Mouse (Mus musculus) embryonic stem cell, embryonic (primary cell): Measurements from ENCODE around the gene Ephb2.

Experiments
- CTCF ChIA-PET, 4 experiments: fragments of 300-600 bp in 2 of 4; fragments of 350-600 bp in 2 of 4; sonication (Branson Sonifier 250); formaldehyde crosslinking; loops; one replicate each; lab custom pipeline; 2022; ENCODE audit warnings: inconsistent platforms in 2 of 4; lab: Charles Lee
- POLR2A ChIA-PET, 4 experiments: fragments of 300-600 bp in 2 of 4; fragments of 350-600 bp in 2 of 4; sonication (Branson Sonifier 250); formaldehyde crosslinking; loops; one replicate each; lab custom pipeline; 2022; ENCODE audit warnings: antibody characterized with exemption in 4 of 4, inconsistent platforms in 1 of 4; lab: Charles Lee

Gene Ephb2

DNA sequence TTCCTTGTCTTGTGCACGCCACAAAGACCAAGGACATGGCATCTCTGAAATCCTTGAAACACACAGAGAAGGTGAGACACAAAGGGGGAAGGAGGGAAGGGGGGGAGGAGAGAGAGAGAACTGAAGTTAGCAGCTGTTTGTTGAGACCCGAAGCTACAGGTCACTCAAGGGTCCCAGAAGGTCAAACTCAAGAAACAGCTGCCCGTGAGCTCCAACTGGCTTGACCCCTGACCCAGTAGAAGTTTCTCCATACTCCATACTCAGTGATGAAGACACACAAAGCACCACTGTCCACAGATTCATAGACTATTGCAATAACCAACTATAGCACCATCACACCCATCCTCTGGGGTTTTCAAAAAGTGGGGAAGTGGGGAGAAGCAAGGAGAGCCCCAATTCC is 113.9 kb downstream of the Ephb2 start:
- CTCF ChIA-PET = no interaction called here
- POLR2A ChIA-PET = interaction anchor here in 1 of 4 experiments (1.4 kb wide), 1 partner anchor 29 kb away, joined by 3 read pairs; no protein-coding TSS in a partner anchor

DNA sequence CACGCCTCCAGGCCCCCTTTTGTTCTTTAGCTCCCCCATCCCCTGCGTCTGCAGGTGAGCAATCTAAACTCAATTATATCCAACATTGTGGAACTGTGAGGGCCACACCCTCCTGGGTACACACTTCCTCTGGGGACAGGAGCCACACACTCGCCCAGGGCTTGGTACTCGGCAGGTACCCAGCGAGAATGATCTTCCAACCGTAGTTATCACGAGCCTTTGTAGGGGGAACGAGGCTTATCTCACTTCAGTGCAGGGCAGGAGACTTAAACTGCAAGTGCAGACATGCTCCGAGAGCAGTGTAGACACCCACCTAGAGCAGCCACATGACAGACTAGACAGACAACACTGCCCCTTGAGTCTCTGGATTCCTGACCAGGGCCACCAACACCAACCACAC is 115.8 kb downstream of the Ephb2 start:
- ChIA-PET POLR2A (interaction anchor here in 3 of 4 experiments (0.6 to 1.4 kb wide), 3 partner anchors 10 to 19 kb away, joined by 3 to 7 read pairs (median 3); no protein-coding TSS in a partner anchor), CTCF (interaction anchor here in 3 of 4 experiments (0.6 to 0.7 kb wide), 3 partner anchors 53 to 432 kb away, joined by 3 to 4 read pairs (median 3); no protein-coding TSS in a partner anchor)

DNA sequence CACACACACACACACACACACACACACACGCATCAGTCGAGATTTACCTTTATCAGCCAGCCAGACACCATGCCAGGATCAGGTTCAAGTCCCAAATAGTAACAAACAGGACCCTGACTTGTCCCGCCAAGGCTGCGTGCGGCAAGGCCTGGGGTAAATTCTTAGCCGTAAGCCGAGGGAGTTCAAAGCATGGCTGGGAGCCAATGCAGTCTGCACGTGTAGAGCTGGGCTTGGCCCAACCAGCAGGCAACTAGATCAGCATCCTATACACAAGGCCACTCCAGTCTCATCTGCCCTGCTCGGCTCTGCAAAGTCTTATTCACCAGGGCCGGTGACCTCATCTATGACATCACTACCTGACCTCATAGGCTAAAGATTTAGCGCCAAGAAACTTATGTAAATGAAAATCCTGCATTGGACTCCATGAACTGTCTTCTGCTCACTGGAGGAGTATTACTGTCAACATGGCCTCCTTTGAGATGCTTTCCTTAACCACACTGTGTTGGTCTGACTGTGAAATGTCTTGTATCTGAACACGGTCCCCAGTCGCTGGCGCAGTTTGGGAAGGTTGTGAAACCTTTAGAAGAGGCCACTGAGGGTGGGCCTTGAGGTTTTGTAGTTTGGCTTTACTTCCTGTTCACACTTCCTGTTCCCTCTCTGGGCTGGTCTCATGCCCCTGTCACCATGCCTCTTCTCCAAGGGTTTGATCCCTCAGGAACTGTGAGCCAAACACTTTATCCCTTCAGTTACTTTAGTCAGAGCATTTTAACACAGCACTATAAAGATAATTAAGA is 117.4 kb downstream of the Ephb2 start:
- CTCF ChIA-PET = no interaction called here

DNA sequence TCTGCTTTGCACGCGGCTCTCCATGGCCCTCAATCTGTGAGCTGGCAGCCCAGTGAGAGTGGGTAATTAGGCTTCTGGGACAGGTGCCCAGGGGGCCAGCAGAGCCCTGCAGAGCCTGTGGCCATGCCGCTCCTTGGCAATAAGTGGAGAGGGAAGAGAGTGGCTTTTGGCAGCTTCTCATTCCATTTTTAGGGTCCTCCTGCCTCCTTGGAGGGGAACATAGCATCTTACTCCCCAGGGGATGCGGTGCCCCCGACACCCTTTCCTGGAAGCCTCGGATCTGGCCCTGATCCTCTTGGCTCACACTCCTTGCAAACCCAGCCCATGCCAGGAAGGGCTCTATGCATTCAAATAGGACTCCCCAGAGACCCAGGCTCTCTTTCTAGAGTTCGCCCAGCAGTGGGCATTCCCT is 119.2 kb downstream of the Ephb2 start:
- ChIA-PET CTCF (interaction anchor here in 1 of 4 experiments (1.2 kb wide), 1 partner anchor 99 kb away, joined by 3 read pairs; no protein-coding TSS in a partner anchor), POLR2A (interaction anchor here in 2 of 4 experiments (0.6 to 2.7 kb wide), 4 partner anchors 8 to 29 kb away, joined by 3 to 11 read pairs (median 5); no protein-coding TSS in a partner anchor)

More for the DNA sequence above, 117.4 kb downstream of the Ephb2 start:
- POLR2A ChIA-PET = interaction anchor here in 2 of 4 experiments (0.7 to 0.8 kb wide), 2 partner anchors 13 to 87 kb away, joined by 3 to 5 read pairs; no protein-coding TSS in a partner anchor

DNA sequence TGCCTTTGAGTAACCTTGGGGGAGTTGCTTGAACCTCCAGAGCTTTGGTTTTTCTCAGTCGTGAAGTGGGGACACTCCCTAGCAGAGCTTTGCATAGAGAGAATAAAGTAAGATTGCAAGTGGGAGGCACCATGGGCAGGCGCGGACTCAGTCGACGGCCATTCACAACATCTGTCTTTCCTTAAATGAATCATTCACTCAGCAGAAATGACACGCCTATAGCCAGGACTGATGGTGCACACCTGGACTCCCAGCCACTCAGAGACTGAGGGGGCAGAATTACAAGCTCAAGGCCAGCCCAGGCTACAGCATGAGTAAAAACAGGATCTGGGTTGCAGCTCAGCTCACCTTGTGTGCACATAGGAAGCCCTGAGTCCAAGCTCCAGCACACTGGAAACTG is 121.3 kb downstream of the Ephb2 start:
- POLR2A ChIA-PET = interaction anchor here in 2 of 4 experiments (0.6 to 2.7 kb wide), 12 partner anchors 10 to 977 kb away, joined by 3 to 11 read pairs (median 3); no protein-coding TSS in a partner anchor

DNA sequence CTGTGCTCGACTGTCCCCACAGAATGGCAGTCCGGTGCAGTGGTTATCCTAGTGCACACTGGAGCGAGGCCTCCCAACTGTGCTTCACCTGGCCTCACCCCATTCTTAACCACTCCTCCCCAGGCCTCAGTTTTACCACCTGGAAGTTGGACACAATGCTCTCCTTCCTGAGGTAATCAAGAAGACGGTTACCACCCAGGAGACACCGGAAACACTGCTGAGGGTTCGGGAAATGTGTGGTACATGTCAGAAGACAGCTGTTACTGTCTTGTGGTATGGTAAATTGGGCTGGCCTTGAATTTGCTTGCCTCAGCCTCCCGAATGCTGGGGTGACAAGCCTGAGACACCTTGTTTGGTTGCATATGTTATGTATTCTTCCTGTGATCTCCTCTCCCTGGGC is 121.9 kb downstream of the Ephb2 start:
- CTCF ChIA-PET = interaction anchor here in 2 of 4 experiments (1.0 to 2.0 kb wide), 3 partner anchors 17 to 45 kb away, joined by 3 to 11 read pairs (median 7); no protein-coding TSS in a partner anchor
- POLR2A ChIA-PET = interaction anchor here in 1 of 4 experiments (0.6 to 2.7 kb wide), 3 partner anchors 11 to 32 kb away, joined by 3 to 11 read pairs (median 3); no protein-coding TSS in a partner anchor

More for the DNA sequence above, 121.3 kb downstream of the Ephb2 start:
- CTCF ChIA-PET = interaction anchor here in 3 of 4 experiments (0.6 to 2.0 kb wide), 6 partner anchors 16 to 93 kb away, joined by 3 to 11 read pairs (median 4); no protein-coding TSS in a partner anchor

DNA sequence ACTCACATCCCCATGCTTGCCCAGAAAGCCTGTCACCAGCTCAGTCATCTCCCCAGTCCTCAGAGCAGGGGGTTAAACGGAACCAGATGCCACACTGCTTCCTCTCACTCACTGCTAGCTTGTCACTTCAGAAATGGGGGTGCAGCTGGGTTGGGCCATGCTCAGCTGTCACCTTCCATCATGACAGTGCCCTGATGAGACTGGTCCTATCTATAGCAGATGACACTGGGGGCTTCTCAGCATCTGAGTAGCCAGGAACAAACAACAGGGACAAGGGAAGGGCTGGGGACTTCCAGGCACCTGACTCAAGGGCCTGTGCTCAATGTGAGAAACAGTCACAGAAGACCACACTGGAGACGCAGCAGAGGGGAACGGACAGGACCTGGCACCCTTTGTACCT is 122.4 kb downstream of the Ephb2 start:
- CTCF ChIA-PET = interaction anchor here in 2 of 4 experiments (0.6 to 1.5 kb wide), 3 partner anchors 16 to 467 kb away, joined by 3 to 7 read pairs (median 4); no protein-coding TSS in a partner anchor
- POLR2A ChIA-PET = interaction anchor here in 2 of 4 experiments (0.7 to 1.0 kb wide), 2 partner anchors 32 to 313 kb away, joined by 3 to 4 read pairs; no protein-coding TSS in a partner anchor

DNA sequence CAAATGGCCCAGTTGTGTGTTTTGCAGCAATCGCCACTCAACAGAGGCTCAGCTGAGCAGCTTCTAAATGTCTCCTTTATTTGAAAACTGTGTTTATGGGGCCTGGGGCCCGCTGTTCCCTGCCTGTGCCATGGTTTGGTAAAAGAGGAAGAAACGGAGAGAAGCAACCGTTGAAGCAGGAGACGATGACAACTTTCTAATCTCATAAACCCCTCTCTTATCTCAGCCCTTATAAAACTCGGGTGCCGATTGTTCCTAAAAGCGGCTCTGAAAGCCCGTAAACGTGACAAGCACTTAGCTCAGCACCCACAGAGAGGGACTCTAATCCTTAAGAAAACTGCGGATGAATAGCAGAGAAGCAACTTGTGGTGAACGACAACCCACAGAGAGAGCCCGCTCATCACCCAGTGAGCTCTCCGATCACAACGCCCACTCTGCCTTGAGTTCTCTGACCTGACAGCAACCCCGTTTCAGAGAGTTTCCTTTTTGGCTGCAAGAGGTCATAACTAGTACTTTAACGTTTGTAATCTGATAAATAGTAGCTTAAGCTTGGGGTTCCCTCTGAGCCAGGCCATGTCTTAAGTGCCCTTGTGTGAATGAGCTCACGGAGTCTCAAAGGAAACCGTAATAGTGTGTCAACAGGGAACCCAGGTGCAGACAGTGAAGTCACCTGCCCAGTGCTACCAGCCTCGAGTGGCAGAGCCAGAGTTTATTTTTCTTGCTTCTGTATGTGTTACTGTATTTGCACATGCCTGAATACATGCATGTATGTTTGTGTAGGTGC is 123.6 kb downstream of the Ephb2 start:
- POLR2A ChIA-PET = interaction anchor here (0.6 to 1.1 kb wide), 5 partner anchors 9 to 22 kb away, joined by 3 to 5 read pairs (median 4); no protein-coding TSS in a partner anchor
- CTCF ChIA-PET = interaction anchor here in 3 of 4 experiments (0.8 to 1.8 kb wide), 5 partner anchors 15 to 99 kb away, joined by 3 to 5 read pairs (median 4); no protein-coding TSS in a partner anchor

DNA sequence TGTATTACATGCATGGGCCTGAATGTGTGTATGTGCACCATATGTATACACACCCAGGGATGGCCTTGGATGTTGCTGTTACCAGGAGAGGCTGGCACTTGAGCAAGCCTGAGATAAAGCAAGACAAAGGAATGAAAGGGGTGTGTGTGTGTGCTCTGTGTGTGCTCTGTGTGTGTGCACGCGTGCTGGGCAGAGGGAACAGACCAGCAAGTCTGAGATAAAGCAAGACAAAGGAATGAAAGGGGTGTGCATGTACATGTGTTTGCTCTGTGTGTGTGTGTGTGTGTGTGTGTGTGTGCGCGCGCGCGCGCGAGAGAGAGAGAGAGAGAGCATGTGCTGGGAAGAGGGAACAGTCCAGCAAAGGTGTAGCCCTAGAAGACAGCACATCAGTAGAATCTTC is 125.4 kb downstream of the Ephb2 start:
- POLR2A ChIA-PET = interaction anchor here in 1 of 4 experiments (1.0 to 1.3 kb wide), 2 partner anchors 13 to 22 kb away, joined by 3 read pairs; no protein-coding TSS in a partner anchor
- CTCF ChIA-PET = interaction anchor here in 1 of 4 experiments (1.8 kb wide), 1 partner anchor 14 kb away, joined by 4 read pairs; no protein-coding TSS in a partner anchor

DNA sequence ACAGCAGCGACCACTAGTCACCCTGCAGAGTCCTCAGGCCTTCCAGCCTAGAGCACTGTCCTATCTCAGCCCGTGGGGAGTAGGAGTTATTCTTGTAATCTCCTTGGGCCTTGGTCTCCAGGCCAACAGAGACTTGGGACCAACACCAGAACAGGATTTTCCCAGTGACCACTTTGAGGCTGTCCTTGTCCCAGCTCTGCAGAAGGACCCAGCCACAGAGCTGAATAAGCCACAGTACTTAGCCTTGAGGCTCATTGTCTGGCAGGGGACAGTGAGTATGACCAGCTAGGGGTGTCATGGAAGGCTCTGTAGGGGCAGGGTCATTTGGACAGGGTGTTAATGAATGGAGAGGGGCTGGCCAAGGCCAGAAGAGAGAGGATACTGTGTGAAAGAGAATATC is 126.8 kb downstream of the Ephb2 start:
- CTCF ChIA-PET = interaction anchor here in 1 of 4 experiments (1.0 to 1.2 kb wide), 2 partner anchors 12 to 137 kb away, joined by 3 to 6 read pairs; no protein-coding TSS in a partner anchor
- POLR2A ChIA-PET = interaction anchor here in 1 of 4 experiments (1.3 kb wide), 1 partner anchor 20 kb away, joined by 3 read pairs; no protein-coding TSS in a partner anchor

DNA sequence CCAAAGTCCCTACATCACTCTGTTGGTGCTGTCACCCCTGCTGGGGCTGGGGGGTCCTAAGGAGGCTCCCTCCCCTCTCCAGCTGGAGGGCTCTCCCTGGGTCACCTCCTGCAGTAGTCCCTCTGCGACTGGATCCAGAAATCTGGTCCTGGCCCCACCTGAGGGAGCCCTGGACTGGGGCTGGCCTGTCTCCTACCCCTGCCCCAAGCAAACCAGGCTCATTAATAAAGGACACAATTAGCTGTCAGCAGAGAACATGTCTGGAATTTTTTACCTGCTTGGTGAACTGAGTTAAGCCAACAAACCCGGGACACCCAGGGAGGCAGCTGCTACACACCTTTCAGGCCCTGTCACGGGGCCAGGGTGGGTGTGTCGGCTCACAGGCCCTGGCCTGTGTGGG is 129.1 kb downstream of the Ephb2 start:
- ChIA-PET CTCF (no interaction called here), POLR2A (no interaction called here)

DNA sequence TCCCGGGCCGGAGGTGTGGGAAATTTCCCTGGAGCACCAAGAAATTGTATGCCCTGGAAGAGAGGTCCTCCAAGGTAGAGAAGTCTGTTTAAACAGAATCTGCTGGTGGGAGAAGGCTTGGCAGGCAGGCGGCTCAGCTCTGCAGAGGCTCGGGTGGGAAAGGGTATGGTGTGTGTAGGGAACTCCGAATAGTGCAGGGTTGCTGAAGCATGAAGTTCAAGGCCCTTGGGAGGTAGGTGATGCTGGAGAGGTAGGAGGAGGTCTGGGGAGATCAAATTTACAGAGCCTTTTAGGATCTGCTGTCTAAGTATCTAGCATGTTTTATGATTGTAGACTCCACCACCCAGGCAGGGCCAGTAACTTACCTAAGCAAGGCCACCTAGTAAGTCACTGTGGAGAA is 130.7 kb downstream of the Ephb2 start:
- POLR2A ChIA-PET = interaction anchor here in 2 of 4 experiments (0.9 to 1.5 kb wide), 3 partner anchors 10 to 73 kb away, joined by 3 read pairs; no protein-coding TSS in a partner anchor
- CTCF ChIA-PET = interaction anchor here in 1 of 4 experiments (1.2 kb wide), 1 partner anchor 9 kb away, joined by 6 read pairs; no protein-coding TSS in a partner anchor

DNA sequence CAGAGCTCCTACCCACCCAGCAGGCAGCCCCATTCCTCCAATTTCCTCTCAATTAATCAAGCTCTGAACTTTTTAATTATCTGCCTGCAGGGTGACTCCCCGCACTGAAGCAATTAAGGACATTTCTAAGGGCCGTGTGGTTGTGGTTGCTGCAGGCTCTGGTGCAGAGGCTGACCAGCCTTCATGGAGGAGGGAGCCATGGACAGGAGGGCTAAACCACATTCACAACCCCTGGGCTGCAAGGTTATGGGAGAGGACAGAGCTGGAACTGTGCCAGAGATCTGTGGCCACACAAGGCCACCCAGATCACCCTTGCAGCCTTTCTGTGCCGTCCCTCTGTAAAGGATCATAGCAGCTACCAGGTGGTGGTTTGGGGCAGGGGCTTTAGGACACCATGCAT is 131.2 kb downstream of the Ephb2 start:
- ChIA-PET POLR2A (interaction anchor here in 3 of 4 experiments (0.7 to 1.5 kb wide), 5 partner anchors 11 to 113 kb away, joined by 3 to 5 read pairs (median 3); no protein-coding TSS in a partner anchor), CTCF (interaction anchor here in 1 of 4 experiments (1.2 kb wide), 1 partner anchor 8 kb away, joined by 6 read pairs; no protein-coding TSS in a partner anchor)

DNA sequence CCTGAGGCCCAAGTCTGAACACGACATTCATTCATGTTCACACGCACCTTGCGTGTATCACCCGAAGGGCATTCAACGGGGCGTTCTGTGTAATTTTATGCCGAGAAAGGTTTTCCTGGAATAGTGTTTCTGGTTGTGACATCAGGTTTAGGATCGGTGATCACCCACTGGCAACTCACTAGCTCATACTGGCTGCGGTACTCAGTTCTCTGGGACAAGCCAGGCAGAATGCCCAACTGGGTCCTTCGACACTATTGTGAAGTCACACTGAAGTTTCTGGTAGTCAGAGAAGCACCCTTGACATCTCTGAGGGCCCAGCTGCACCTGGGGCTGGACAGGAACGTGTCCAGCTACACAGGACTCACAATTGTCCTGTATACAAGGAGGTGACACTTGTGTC is 132.4 kb downstream of the Ephb2 start:
- POLR2A ChIA-PET = interaction anchor here in 2 of 4 experiments (0.8 to 1.2 kb wide), 6 partner anchors 9 to 412 kb away, joined by 3 to 5 read pairs (median 3); no protein-coding TSS in a partner anchor
- CTCF ChIA-PET = no interaction called here

DNA sequence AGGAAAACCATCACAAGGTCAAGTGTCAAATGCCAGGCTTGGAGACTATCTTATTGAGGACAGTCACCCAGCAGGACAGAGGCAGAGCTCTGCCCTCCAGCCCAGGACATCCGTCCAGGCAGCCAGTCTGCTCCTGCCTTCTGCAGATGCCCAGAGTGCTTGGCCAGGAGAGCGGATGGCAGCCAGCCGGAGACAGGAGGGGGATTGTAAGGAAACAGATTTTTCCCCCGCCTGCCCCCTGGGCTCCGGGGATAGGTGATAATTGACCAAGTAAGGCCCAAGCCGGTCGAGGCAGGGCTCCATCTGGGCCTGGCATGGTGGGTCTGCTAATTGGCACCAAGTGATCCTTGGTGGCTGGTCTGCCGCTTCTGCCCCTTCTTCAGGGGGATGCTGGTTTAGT is 133.3 kb downstream of the Ephb2 start:
- POLR2A ChIA-PET = interaction anchor here in 3 of 4 experiments (0.6 to 1.1 kb wide), 6 partner anchors 10 to 259 kb away, joined by 3 to 6 read pairs (median 4); no protein-coding TSS in a partner anchor
- CTCF ChIA-PET = interaction anchor here in 1 of 4 experiments (0.5 to 0.6 kb wide), 2 partner anchors 54 to 266 kb away, joined by 3 to 6 read pairs; no protein-coding TSS in a partner anchor

DNA sequence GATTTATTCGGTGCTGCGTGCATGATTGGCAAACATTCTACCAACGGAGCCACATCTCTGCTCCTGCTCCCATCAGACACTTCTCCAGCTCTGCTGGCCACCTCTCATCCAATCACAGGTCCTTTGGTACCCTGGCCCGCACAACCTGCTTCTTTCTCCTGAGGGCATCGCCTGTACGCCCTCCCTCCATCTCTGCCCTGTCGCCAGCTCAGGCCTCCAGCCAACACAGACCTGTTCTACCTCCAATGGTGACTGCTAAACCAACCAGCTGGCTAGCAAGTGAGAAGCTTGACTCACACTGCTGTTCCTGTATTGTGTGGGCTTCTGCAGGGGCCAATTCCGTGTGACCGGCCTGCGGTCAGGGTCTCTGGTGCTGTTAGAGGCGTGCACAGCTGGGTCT is 134.6 kb downstream of the Ephb2 start:
- POLR2A ChIA-PET = interaction anchor here in 2 of 4 experiments (0.6 to 1.3 kb wide), 4 partner anchors 27 to 440 kb away, joined by 3 to 7 read pairs (median 4); no protein-coding TSS in a partner anchor
- CTCF ChIA-PET = interaction anchor here in 1 of 4 experiments (0.7 to 1.5 kb wide), 4 partner anchors 14 to 113 kb away, joined by 3 read pairs; no protein-coding TSS in a partner anchor

DNA sequence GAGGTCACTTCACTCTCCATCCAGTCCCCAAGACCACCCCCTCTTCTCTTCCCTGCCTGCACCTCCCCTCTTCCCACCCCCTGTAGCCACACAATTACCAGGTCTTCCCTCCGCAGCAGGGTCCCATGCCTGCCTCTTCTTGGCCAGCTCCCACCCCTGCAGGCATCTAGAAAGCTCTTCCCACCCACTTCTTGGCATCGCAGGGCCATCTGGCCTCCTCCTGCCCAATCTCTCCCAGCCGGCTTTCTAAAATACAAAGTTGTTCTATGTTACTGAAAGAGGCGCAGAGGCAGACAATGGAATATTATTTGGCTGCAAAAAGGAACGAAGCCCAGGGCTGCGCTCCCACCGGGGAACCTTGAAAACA is 136.7 kb downstream of the Ephb2 start:
- CTCF ChIA-PET = no interaction called here
- POLR2A ChIA-PET = interaction anchor here in 2 of 4 experiments (0.7 to 1.2 kb wide), 3 partner anchors 14 to 39 kb away, joined by 3 to 5 read pairs (median 3); no protein-coding TSS in a partner anchor
